Mouse (Mus musculus) stomach, postnatal 0 days (tissue): ENCODE measurements at regions not wholly inside any gene's neighbourhood (a gene's known extent, or its start where the extent isn't known, plus 50 kb on each side); places are given as distances from the start of the nearest gene placed in this dataset.

Source experiments
- CTCF ChIP-seq: IDR thresholded peaks from 2 replicates; pipeline ENCODE4 v1.5.1; 2016; ENCODE audit warnings: antibody characterized with exemption, low read depth, mild to moderate bottlenecking, moderate library complexity
- EP300 ChIP-seq: optimal IDR thresholded peaks from 2 replicates; pipeline ENCODE3; 2016; ENCODE audit warnings: antibody characterized with exemption

DNA sequence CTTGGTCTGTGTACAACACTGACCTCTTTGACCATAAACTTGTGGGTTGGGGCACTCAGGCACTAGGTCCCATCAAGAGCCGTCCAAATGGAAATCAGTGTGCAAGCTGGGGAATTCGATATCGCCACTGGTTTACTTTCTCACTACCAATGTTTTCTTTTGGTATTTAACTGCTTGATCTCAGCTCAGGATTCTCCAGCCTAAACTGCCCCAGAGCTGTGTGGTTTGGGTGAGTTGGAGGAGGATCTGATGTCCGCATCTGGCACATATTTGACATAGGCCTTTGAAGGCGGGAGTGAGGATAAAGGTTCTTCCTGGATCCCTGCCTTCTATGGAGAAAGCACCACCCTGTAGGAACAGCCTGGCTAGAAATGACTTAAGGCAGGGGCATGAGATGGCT is 172.0 kb downstream of the Lpin1 start:
- no peak for TF ChIP-seq EP300
- TF ChIP-seq CTCF = no peak
